Mouse (Mus musculus) left cerebral cortex, adult 2 months (tissue): ENCODE measurements around the gene Rab5c. TPM values are rescaled to one million over a fixed set of nuclear protein-coding genes. Genes with fewer than 3 reads are reported as not detected.

Experiments used
- DNase-seq, 2 experiments: peaks; one replicate each; pipeline ENCODE4 v3.0.0; 2021 to 2022; ENCODE audit warnings: low spot score in 2 of 2, mixed read lengths in 1 of 2; ENCODE audit errors: extremely low spot score in 1 of 2
- H3K27ac ChIP-seq: fragments of 200-600 bp; 2 replicates; pipeline ENCODE4 v1.8.1; 2022
- H3K4me3 ChIP-seq: fragments of 200-600 bp; 2 replicates; pipeline ENCODE4 v1.8.1; 2022
- CTCF ChIP-seq: fragments of 200-600 bp; IDR thresholded peaks from 2 replicates; pipeline ENCODE4 v1.8.1; 2022; ENCODE audit warnings: antibody characterized with exemption, mild to moderate bottlenecking, moderate library complexity
- intact Hi-C: fragments of 180-260 bp; cut with DNase I; formaldehyde crosslinking; loops from one replicate; pipeline ENCODE4 v1.15.1; 2025
- total RNA-seq, 2 experiments: library from RNA; stranded (reverse); gene quantifications; 2 replicates each; pipeline ENCODE4 v1.2.3; 2021

The Rab5c gene
- total RNA-seq, 2 experiments from 2014 or later: 139 to 142 TPM

- H3K27ac ChIP-seq: peak overlapping the region; percentile 68
- TF ChIP-seq CTCF: no peak
- intact Hi-C loops: no loop called here
- no peak overlapping the region for H3K4me3 ChIP-seq
- DNase-seq: peak; percentile 43 to 59
These were observed 11.5 kb upstream of the Rab5c start for GRCm38 (mm10) chr11:100749469-100749868.

- DNase-seq: no peak
- intact Hi-C loops: no loop called here
- no peak overlapping the region for H3K27ac ChIP-seq
These were observed 10.6 kb upstream of the Rab5c start for GRCm38 (mm10) chr11:100748620-100749019.

GRCm38 (mm10) chr11:100747114-100747513, 9.1 kb upstream of the Rab5c start:
- no peak overlapping the region for H3K27ac ChIP-seq
- H3K4me3 ChIP-seq: no peak overlapping the region
- no peak for DNase-seq
- TF ChIP-seq CTCF: no peak
- intact Hi-C loops: no loop called here

More at GRCm38 (mm10) chr11:100748620-100749019, 10.6 kb upstream of the Rab5c start:
- TF ChIP-seq CTCF: no peak
- H3K4me3 ChIP-seq: no peak overlapping the region

- TF ChIP-seq CTCF: no peak
- H3K4me3 ChIP-seq: no peak overlapping the region
- DNase-seq: no peak
- intact Hi-C loops: no loop called here
- no peak overlapping the region for H3K27ac ChIP-seq
These were observed 8.5 kb upstream of the Rab5c start for GRCm38 (mm10) chr11:100746546-100746945.

- Histone ChIP-seq H3K27ac (no peak overlapping the region), H3K4me3 (no peak overlapping the region)
- TF ChIP-seq CTCF: peak; percentile 70
- peak in 1 of 2 experiments; percentile 60 for DNase-seq
- intact Hi-C loops: no loop called here
These were observed 7.1 kb upstream of the Rab5c start for GRCm38 (mm10) chr11:100745085-100745484.

GRCm38 (mm10) chr11:100741348-100741747, 3.3 kb upstream of the Rab5c start:
- no peak for TF ChIP-seq CTCF
- Histone ChIP-seq H3K27ac (no peak overlapping the region), H3K4me3 (no peak overlapping the region)
- intact Hi-C loops: no loop called here
- no peak for DNase-seq

- TF ChIP-seq CTCF: no peak
- intact Hi-C loops: no loop called here
- Histone ChIP-seq H3K4me3 (peak overlapping the region; percentile 97), H3K27ac (peak overlapping the region; percentile 81)
- DNase-seq: no peak
These were observed 734 bp upstream of the Rab5c start for GRCm38 (mm10) chr11:100738749-100739148.

GRCm38 (mm10) chr11:100737105-100737733, 796 bp downstream of the Rab5c start:
- H3K4me3 ChIP-seq: peak overlapping the region; percentile 97
- no peak for DNase-seq
- H3K27ac ChIP-seq: peak overlapping the region; percentile 88
- intact Hi-C loops: loop anchor here (2.0 kb wide), 1 partner anchor 16 kb away; no protein-coding TSS in a partner anchor
- TF ChIP-seq CTCF: no peak

GRCm38 (mm10) chr11:100736746-100737080, 1.3 kb downstream of the Rab5c start:
- no peak for DNase-seq
- intact Hi-C loops: loop anchor here (2.0 kb wide), 1 partner anchor 16 kb away; no protein-coding TSS in a partner anchor
- peak overlapping the region; percentile 97; the same call in 1 of the 2 replicates for H3K4me3 ChIP-seq
- no peak overlapping the region for H3K27ac ChIP-seq
- TF ChIP-seq CTCF: no peak

- Histone ChIP-seq H3K4me3 (no peak overlapping the region), H3K27ac (no peak overlapping the region)
- intact Hi-C loops: loop anchor here (2.0 kb wide), 1 partner anchor 15 kb away; no protein-coding TSS in a partner anchor
- no peak for DNase-seq
- no peak for TF ChIP-seq CTCF
These were observed 1.9 kb downstream of the Rab5c start for GRCm38 (mm10) chr11:100735954-100736745.

- TF ChIP-seq CTCF: no peak
- intact Hi-C loops: no loop called here
- H3K4me3 ChIP-seq: no peak overlapping the region
- H3K27ac ChIP-seq: no peak overlapping the region
- DNase-seq: no peak
These were observed 2.7 kb downstream of the Rab5c start for GRCm38 (mm10) chr11:100735134-100735865.
